Mouse (Mus musculus) layer of hippocampus, adult 9-11 months (tissue): ENCODE data around the gene Cyth1.

Source experiments
- DNase-seq: peaks from one replicate; pipeline ENCODE4 v3.0.0; 2022

Gene Cyth1

GRCm38 (mm10) chr11:118196824-118197388, 51.5 kb downstream of the Cyth1 start:
- no peak for DNase-seq

- no peak for DNase-seq
Measured at GRCm38 (mm10) chr11:118193390-118194147, 54.8 kb downstream of the Cyth1 start.

GRCm38 (mm10) chr11:118192973-118193372, 55.4 kb downstream of the Cyth1 start:
- DNase-seq, result no peak

- DNase-seq, result no peak
Measured at GRCm38 (mm10) chr11:118182768-118183167, 65.6 kb downstream of the Cyth1 start.

- DNase-seq, result no peak
Measured at GRCm38 (mm10) chr11:118182353-118182752, 66.0 kb downstream of the Cyth1 start.

- DNase-seq, result no peak
Measured at GRCm38 (mm10) chr11:118180199-118180598, 68.2 kb downstream of the Cyth1 start.

- no peak for DNase-seq
Measured at GRCm38 (mm10) chr11:118178236-118178635, 70.2 kb downstream of the Cyth1 start.

GRCm38 (mm10) chr11:118174752-118175151, 73.6 kb downstream of the Cyth1 start:
- DNase-seq, result no peak

- no peak for DNase-seq
Measured at GRCm38 (mm10) chr11:118172768-118173167, 75.6 kb downstream of the Cyth1 start.

- DNase-seq, result no peak
Measured at GRCm38 (mm10) chr11:118170333-118170732, 78.1 kb downstream of the Cyth1 start.

GRCm38 (mm10) chr11:118168714-118169113, 79.7 kb downstream of the Cyth1 start:
- no peak for DNase-seq

- DNase-seq, result no peak
Measured at GRCm38 (mm10) chr11:118166626-118167025, 81.8 kb downstream of the Cyth1 start.

GRCm38 (mm10) chr11:118165681-118166080, 82.7 kb downstream of the Cyth1 start:
- DNase-seq, result no peak

- DNase-seq, result no peak
Measured at GRCm38 (mm10) chr11:118164566-118164965, 83.8 kb downstream of the Cyth1 start.

GRCm38 (mm10) chr11:118162245-118162644, 86.1 kb downstream of the Cyth1 start:
- no peak for DNase-seq

- no peak for DNase-seq
Measured at GRCm38 (mm10) chr11:118161240-118161639, 87.2 kb downstream of the Cyth1 start.

- no peak for DNase-seq
Measured at GRCm38 (mm10) chr11:118160763-118161162, 87.6 kb downstream of the Cyth1 start.

GRCm38 (mm10) chr11:118158753-118159152, 89.6 kb downstream of the Cyth1 start:
- no peak for DNase-seq

- no peak for DNase-seq
Measured at GRCm38 (mm10) chr11:118156480-118157060, 91.8 kb downstream of the Cyth1 start.

GRCm38 (mm10) chr11:118152964-118153363, 95.4 kb downstream of the Cyth1 start:
- no peak for DNase-seq

- DNase-seq, result no peak
Measured at GRCm38 (mm10) chr11:118151423-118152180, 96.8 kb downstream of the Cyth1 start.

GRCm38 (mm10) chr11:118150115-118150701, 98.2 kb downstream of the Cyth1 start:
- peak; percentile 59 for DNase-seq
